Mouse (Mus musculus): ENCODE data around the gene Tuba1a. TPM values are rescaled to one million over a fixed set of nuclear protein-coding genes. Genes with fewer than 3 reads are reported as not detected.

Tuba1a gene
- polyA plus RNA-seq, 1 experiment = 432 TPM

GRCm38 (mm10) chr15:98949607-98949892 is 4.0 kb downstream of the Tuba1a start:
- WGBS = 92% methylated on average over 3 of the region's 3 CpGs
- H3K27me3 ChIP-seq (ENCODE audit: control insufficient read depth, insufficient read depth, low read length) = no peaks in the 10 kb centered on the region
- no peak overlapping the region for H3K4me3 ChIP-seq (ENCODE audit: control insufficient read depth, insufficient read depth, low read length)
- DNase-seq = no peak
- H3K27ac ChIP-seq (ENCODE audit: control insufficient read depth, insufficient read depth, low read length) = no peak overlapping the region
- TF ChIP-seq POLR2A (IDR thresholded peaks at IDR 0.05; ENCODE audit: control insufficient read depth, extremely low read depth, insufficient read depth, low read length, poor library complexity) (no peak), CTCF (IDR thresholded peaks at IDR 0.05; ENCODE audit: borderline replicate concordance, control insufficient read depth, extremely low read depth, insufficient read depth, low read length, poor library complexity) (no peak)
- H3K4me1 ChIP-seq (replicated peaks; ENCODE audit: control insufficient read depth, insufficient read depth, low read length) = peaks cover 8% of the 10 kb centered on the region
- H3K36me3 ChIP-seq (ENCODE audit: control insufficient read depth, insufficient read depth, low read length) = no peaks in the 10 kb centered on the region

DNA sequence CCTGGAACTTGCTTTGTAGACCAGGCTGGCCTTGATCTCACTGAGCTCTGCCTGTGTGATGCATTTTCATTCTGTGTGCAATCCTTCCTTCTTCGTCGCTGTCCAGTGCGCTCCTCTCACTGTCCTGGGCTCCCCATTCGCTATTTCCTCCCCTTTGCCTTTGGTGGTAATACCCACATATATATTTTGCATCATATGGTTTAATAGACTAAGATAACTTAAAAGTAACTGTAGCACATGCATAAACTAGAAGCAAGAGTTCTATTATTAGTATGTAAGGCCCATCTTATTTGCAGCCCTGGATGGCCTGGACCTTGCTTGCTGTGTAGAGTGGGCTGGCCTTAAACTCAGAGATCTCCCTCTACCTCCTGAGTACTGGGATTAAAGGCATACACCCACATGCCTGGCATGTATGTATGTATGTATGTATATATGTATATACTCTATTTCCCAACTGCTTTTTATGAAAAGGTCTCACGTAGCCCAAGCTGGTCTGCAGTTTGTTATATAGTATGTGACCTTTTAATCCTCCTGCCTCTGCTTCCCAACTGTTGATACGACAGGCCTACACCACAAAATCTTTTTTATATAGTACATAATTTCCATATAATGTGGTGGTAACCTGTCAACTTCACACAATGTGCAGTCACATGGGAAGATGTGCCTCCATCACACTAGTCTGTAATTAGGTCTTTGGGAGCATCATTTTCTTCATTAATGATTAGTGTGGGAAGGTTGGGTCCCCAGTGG is 4.5 kb downstream of the Tuba1a start:
- H3K4me3 ChIP-seq (ENCODE audit: control insufficient read depth, insufficient read depth, low read length) = no peak overlapping the region
- no peaks in the 10 kb centered on the region for H3K36me3 ChIP-seq (ENCODE audit: control insufficient read depth, insufficient read depth, low read length)
- no peak overlapping the region for H3K27ac ChIP-seq (ENCODE audit: control insufficient read depth, insufficient read depth, low read length)
- H3K4me1 ChIP-seq (replicated peaks; ENCODE audit: control insufficient read depth, insufficient read depth, low read length) = peaks cover 8% of the 10 kb centered on the region
- no peak for TF ChIP-seq CTCF (IDR thresholded peaks at IDR 0.05; ENCODE audit: borderline replicate concordance, control insufficient read depth, extremely low read depth, insufficient read depth, low read length, poor library complexity)
- 95% methylated on average over 6 of the region's 6 CpGs for WGBS
- no peak for DNase-seq
- H3K27me3 ChIP-seq (ENCODE audit: control insufficient read depth, insufficient read depth, low read length) = no peaks in the 10 kb centered on the region

DNA sequence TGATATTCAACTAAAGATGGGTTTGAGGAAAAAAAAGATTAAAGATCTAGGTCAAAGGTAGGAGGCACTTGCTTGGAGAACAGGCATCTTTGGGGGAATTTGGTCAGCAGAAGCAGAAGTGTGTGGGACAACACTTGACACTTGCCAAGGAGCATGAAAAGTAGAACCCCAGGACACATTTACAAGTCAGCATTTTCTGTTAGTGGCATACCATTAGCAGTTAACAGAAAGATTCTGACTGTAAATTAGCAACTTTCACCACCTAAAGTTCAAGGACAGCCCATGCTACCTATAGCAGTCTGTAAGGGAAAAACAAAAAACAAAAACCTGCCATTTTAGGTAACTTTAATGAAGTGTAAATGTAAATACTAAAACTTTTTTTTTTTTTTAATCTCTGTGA is 5.1 kb downstream of the Tuba1a start:
- DNase-seq = no peak
- Histone ChIP-seq H3K27ac (ENCODE audit: control insufficient read depth, insufficient read depth, low read length) (no peak overlapping the region), H3K36me3 (ENCODE audit: control insufficient read depth, insufficient read depth, low read length) (no peaks in the 10 kb centered on the region), H3K4me3 (ENCODE audit: control insufficient read depth, insufficient read depth, low read length) (no peak overlapping the region), H3K27me3 (ENCODE audit: control insufficient read depth, insufficient read depth, low read length) (no peaks in the 10 kb centered on the region), H3K4me1 (replicated peaks; ENCODE audit: control insufficient read depth, insufficient read depth, low read length) (peaks cover 7% of the 10 kb centered on the region)
- TF ChIP-seq CTCF (IDR thresholded peaks at IDR 0.05; ENCODE audit: borderline replicate concordance, control insufficient read depth, extremely low read depth, insufficient read depth, low read length, poor library complexity) (no peak), POLR2A (IDR thresholded peaks at IDR 0.05; ENCODE audit: control insufficient read depth, extremely low read depth, insufficient read depth, low read length, poor library complexity) (no peak)

- TF ChIP-seq CTCF (IDR thresholded peaks at IDR 0.05; ENCODE audit: borderline replicate concordance, control insufficient read depth, extremely low read depth, insufficient read depth, low read length, poor library complexity) = no peak
- H3K27ac ChIP-seq (ENCODE audit: control insufficient read depth, insufficient read depth, low read length) = no peak overlapping the region
- H3K27me3 ChIP-seq (ENCODE audit: control insufficient read depth, insufficient read depth, low read length) = no peaks in the 10 kb centered on the region
- peaks cover 7% of the 10 kb centered on the region for H3K4me1 ChIP-seq (replicated peaks; ENCODE audit: control insufficient read depth, insufficient read depth, low read length)
- no peak overlapping the region for H3K4me3 ChIP-seq (ENCODE audit: control insufficient read depth, insufficient read depth, low read length)
- no peak for DNase-seq
- WGBS = 96% methylated on average over 3 of the region's 3 CpGs
- no peaks in the 10 kb centered on the region for H3K36me3 ChIP-seq (ENCODE audit: control insufficient read depth, insufficient read depth, low read length)
Observed at GRCm38 (mm10) chr15:98947884-98948283, 5.6 kb downstream of the Tuba1a start.

DNA sequence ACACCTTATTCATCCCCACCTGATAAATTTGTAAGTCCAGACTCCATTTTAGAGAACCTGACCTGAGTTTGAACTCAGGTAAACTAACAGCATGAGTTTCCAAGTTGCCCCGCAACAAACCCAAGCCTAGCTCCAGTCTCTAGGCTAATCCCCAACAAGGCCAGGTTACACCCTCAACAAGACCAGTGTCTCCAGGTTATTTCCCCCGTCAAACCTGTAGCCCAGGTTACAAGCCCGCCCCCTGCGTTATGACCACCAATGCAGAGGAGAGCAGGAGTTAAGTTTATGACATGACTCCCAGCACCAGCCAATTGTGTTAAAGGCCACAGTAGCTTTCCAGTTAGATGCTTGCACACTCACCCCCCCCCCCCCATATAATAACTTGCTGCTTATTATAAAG is 10.4 kb downstream of the Tuba1a start:
- no peaks in the 10 kb centered on the region for H3K4me1 ChIP-seq (replicated peaks; ENCODE audit: control insufficient read depth, insufficient read depth, low read length)
- no peaks in the 10 kb centered on the region for H3K36me3 ChIP-seq (ENCODE audit: control insufficient read depth, insufficient read depth, low read length)
- no peak overlapping the region for H3K27ac ChIP-seq (ENCODE audit: control insufficient read depth, insufficient read depth, low read length)
- H3K4me3 ChIP-seq (ENCODE audit: control insufficient read depth, insufficient read depth, low read length) = no peak overlapping the region
- WGBS = 97% methylated on average over 4 of the region's 4 CpGs
- no peak for DNase-seq
- no peak for TF ChIP-seq CTCF (IDR thresholded peaks at IDR 0.05; ENCODE audit: borderline replicate concordance, control insufficient read depth, extremely low read depth, insufficient read depth, low read length, poor library complexity)
- TF ChIP-seq POLR2A (IDR thresholded peaks at IDR 0.05; ENCODE audit: control insufficient read depth, extremely low read depth, insufficient read depth, low read length, poor library complexity) = no peak
- no peaks in the 10 kb centered on the region for H3K27me3 ChIP-seq (ENCODE audit: control insufficient read depth, insufficient read depth, low read length)

GRCm38 (mm10) chr15:98942081-98942480 is 11.4 kb downstream of the Tuba1a start:
- DNase-seq = no peak
- 93% methylated on average over 4 of the region's 4 CpGs for WGBS
- peaks cover 5% of the 10 kb centered on the region for H3K4me1 ChIP-seq (replicated peaks; ENCODE audit: control insufficient read depth, insufficient read depth, low read length)
- no peak for TF ChIP-seq POLR2A (IDR thresholded peaks at IDR 0.05; ENCODE audit: control insufficient read depth, extremely low read depth, insufficient read depth, low read length, poor library complexity)
- TF ChIP-seq CTCF (IDR thresholded peaks at IDR 0.05; ENCODE audit: borderline replicate concordance, control insufficient read depth, extremely low read depth, insufficient read depth, low read length, poor library complexity) = no peak
- H3K27me3 ChIP-seq (ENCODE audit: control insufficient read depth, insufficient read depth, low read length) = no peaks in the 10 kb centered on the region
- H3K36me3 ChIP-seq (ENCODE audit: control insufficient read depth, insufficient read depth, low read length) = no peaks in the 10 kb centered on the region
- H3K27ac ChIP-seq (ENCODE audit: control insufficient read depth, insufficient read depth, low read length) = no peak overlapping the region
- no peak overlapping the region for H3K4me3 ChIP-seq (ENCODE audit: control insufficient read depth, insufficient read depth, low read length)

DNA sequence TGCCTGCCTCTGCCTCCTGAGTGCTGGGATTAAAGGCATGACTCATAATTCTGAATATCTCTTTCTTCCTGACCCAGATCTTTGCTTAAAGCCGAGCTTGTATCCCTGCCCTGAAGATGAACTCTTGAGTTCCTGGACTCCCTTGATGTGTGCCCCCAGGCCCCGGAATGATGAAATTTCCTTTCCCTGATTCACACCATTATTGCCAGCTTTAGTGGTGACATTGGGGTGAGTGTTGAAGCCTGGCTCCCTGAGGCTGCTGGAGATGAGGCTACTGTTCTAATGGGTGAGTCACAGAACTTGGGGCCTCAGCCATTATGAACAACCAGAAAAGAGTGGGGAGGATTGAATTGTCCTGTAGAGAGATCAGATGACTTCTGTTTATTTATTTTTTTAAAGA is 12.0 kb downstream of the Tuba1a start:
- no peak for DNase-seq
- no peaks in the 10 kb centered on the region for H3K36me3 ChIP-seq (ENCODE audit: control insufficient read depth, insufficient read depth, low read length)
- no peak for TF ChIP-seq CTCF (IDR thresholded peaks at IDR 0.05; ENCODE audit: borderline replicate concordance, control insufficient read depth, extremely low read depth, insufficient read depth, low read length, poor library complexity)
- no peak for TF ChIP-seq POLR2A (IDR thresholded peaks at IDR 0.05; ENCODE audit: control insufficient read depth, extremely low read depth, insufficient read depth, low read length, poor library complexity)
- H3K27ac ChIP-seq (ENCODE audit: control insufficient read depth, insufficient read depth, low read length) = no peak overlapping the region
- H3K4me1 ChIP-seq (replicated peaks; ENCODE audit: control insufficient read depth, insufficient read depth, low read length) = peaks cover 7% of the 10 kb centered on the region
- WGBS = 96% methylated on average over 2 of the region's 2 CpGs
- no peak overlapping the region for H3K4me3 ChIP-seq (ENCODE audit: control insufficient read depth, insufficient read depth, low read length)
- H3K27me3 ChIP-seq (ENCODE audit: control insufficient read depth, insufficient read depth, low read length) = no peaks in the 10 kb centered on the region

Measured in thymus, adult 2 months (tissue).